Mouse (Mus musculus): ENCODE measurements around the gene Cdh18.

DNA sequence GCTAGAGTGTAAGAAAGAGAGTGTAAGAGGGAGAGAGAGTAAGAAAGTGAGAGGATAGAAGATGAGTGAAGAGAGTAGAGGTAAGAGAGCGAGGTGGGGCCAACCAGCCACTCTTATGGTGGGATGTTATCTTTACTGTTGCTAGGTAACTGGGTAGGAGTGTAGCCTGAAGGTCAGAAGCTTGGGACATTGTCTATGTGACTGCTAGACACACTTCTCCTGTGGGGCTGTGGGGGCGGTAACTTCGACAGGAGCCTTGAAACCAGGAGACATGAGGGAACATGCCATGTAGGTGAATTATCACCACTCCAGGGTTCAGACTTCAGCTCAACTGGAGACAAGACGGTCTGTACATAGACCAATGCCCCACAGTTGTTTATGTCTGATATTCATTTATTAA, 227.5 kb downstream of the Cdh18 start:
- TF ChIP-seq HCFC1 (IDR thresholded peaks at IDR 0.05; ENCODE audit: low read depth, low read length), result no peak
- TF ChIP-seq CTCF (IDR thresholded peaks at IDR 0.05 in 2 of 3, conservative IDR thresholded peaks at IDR 0.05 in 1 of 3; ENCODE audit: control insufficient read depth in 1 of 3, insufficient read depth in 1 of 3, low read depth in 2 of 3, low read length in 3 of 3, poor library complexity in 1 of 3, severe bottlenecking in 1 of 3), result no peak
- TF ChIP-seq POLR2A (IDR thresholded peaks at IDR 0.05; ENCODE audit: control insufficient read depth in 1 of 2, insufficient read depth in 1 of 2, low read depth in 1 of 2, low read length in 2 of 2, poor library complexity in 1 of 2), result no peak
- no peak for TF ChIP-seq KAT2A (conservative IDR thresholded peaks at IDR 0.05; ENCODE audit: low read depth, low read length)
- no peak for TF ChIP-seq CHD1 (IDR thresholded peaks at IDR 0.05; ENCODE audit: low read depth, low read length)
- no peak for TF ChIP-seq ELF1 (IDR thresholded peaks at IDR 0.05; ENCODE audit: low read depth, low read length)
- TF ChIP-seq RCOR1 (IDR thresholded peaks at IDR 0.05; ENCODE audit: low read depth, low read length), result no peak
- no peak for TF ChIP-seq GATA1 (IDR thresholded peaks at IDR 0.05; ENCODE audit: low read depth, low read length)
- TF ChIP-seq ZNF384 (IDR thresholded peaks at IDR 0.05; ENCODE audit: low read depth, low read length), result no peak
- TF ChIP-seq TBP (IDR thresholded peaks at IDR 0.05; ENCODE audit: low read depth, low read length), result no peak
- no peak for TF ChIP-seq EP300 (IDR thresholded peaks at IDR 0.05; ENCODE audit: low read depth in 1 of 2, low read length in 2 of 2)
- TF ChIP-seq MYC (IDR thresholded peaks at IDR 0.05; ENCODE audit: low read depth, low read length), result no peak
